Mouse (Mus musculus) duodenum, adult 2 months (tissue): ENCODE measurements around the gene Ear1. TPM values are rescaled to one million over a fixed set of nuclear protein-coding genes. Genes with fewer than 3 reads are reported as not detected.

Experiments used
- polyA plus RNA-seq: library from polyadenylated mRNA; depleted of rRNA; stranded (reverse); fragments of >200 nt; gene quantifications from 2 replicates; pipeline ENCODE4 v1.2.3, GENCODE M21; 2012; ENCODE audit warnings: low replicate concordance; rRNA removed

The Ear1 gene
- not detected in 2 replicates for polyA plus RNA-seq

DNA sequence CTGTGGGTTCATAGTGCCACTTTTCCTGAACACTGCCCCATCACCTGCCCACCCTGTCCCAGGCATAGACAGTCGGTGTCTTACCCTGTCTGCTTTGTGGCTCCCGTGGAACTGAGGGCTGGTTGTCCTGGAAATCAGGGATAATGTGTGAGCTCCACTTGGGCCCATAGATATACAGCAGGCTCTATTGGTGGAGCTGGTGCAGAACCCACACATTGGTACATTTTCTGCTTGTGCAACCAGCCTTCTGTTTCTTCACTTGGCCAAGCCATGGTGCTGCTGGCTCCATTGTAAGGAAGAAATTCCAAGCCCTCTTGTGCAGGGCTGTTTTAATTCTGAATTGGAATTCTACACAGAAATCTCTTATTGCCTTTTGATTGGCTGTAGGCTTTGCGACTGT, at the start of gene Ear1:
Gene Ear1, minus strand, starts transcription at position 101 of the 400 bp plus-strand sequence.

DNA sequence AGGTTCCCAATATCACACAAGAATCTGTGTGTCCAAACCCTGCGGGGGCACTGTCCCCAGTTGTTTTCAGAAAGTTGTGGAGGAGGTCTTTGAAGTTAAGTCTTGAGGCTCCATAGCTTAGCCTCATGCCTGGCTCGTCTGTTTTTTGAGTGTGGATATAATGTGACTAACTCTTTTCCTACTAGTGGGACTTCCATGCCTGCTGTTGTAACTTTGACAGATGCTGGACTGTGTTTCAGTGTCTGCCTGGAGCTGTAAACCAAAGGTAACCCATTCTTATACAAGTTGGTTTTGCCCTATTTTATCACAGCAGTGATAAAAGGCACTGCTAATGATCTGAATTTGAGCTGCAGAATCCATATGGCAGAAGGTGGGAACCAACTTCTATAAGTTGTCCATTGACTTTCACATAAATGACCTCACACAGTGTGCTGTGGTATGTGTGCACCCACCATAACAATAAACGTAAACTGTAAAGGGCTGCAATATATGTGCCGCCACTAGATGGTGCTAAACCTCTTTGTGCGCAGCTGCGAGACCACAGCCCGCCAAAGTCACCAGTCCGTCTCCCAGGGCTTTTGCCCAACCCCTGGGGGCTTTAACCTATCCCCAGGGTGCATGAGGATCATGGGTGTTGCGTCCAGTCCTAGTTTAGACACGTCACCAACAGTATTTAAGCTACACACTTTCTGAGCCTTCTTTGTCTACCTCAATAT, 49.5 kb upstream of the Ear1 start, which contains the start of gene Gm8113:
Gene Gm8113, plus strand, starts transcription at position 703 of the 716 bp plus-strand sequence.

DNA sequence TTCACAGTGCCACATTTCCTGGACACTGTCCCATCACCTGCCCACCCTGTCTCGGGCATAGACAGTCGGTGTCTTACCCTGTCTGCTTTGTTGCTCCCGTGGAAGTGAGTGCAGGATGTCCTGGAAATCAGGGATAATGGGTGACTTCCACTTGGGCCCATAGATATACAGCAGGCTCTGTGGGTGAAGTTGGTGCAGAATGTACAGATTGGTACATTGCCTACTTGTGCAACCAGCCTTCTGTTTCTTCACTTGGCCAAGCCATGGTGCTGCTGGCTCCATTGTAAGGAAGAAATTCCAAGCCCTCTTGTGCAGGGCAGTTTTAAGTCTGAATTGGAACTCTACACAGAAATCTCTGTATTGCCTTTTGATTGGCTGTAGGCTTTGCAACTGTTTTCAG, 48.1 kb upstream of the Ear1 start, which contains the start of gene Ear10:
Gene Ear10, minus strand, starts transcription at position 101 of the 400 bp plus-strand sequence.

DNA sequence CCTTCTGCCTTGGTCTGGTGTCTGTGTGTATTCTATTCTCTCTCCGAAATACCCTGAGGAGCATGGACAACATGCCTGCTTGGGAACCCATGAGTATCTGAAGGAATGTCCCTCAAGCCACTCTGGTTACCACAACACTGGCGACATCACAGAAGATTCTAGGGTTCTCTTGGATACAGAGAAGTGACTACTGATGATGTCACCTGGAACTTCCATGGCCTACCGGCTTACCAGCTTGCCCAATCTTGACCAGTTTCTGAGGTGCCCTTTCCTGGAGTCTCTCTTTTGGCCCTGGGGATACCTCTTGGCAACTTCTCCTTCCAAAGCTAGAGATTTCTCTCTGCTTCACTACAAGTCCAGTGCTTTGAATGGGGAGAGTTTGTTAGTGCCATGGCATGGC, 90.7 kb downstream of the Ear1 start, which contains the start of gene Gm8180:
Gene Gm8180, minus strand, starts transcription at position 101 of the 400 bp plus-strand sequence.

Other genes starting within 250 kb of the Ear1 start
- gene Gm8165, start 198.3 kb downstream of the Ear1 start, polyA plus RNA-seq = not detected in 2 replicates
- gene Gm7324, start 177.7 kb downstream of the Ear1 start, polyA plus RNA-seq = not detected in 2 replicates
- gene Gm16506, start 148.0 kb downstream of the Ear1 start, polyA plus RNA-seq = not detected in 2 replicates
- gene Gm6526, start 127.7 kb downstream of the Ear1 start, polyA plus RNA-seq = not detected in 2 replicates
- not detected in 2 replicates for gene Gm8180, start 90.8 kb downstream of the Ear1 start, polyA plus RNA-seq
- gene Ear10, start 48.0 kb upstream of the Ear1 start, polyA plus RNA-seq = not detected in 2 replicates
- 0.07 and 0.09 TPM in 2 replicates for gene Gm8113, start 49.9 kb upstream of the Ear1 start, polyA plus RNA-seq
- not detected in 2 replicates for gene Ang5, start 81.6 kb upstream of the Ear1 start, polyA plus RNA-seq
- gene Ang6, start 126.8 kb upstream of the Ear1 start, polyA plus RNA-seq = not detected in 2 replicates
- gene Ear2, start 227.1 kb upstream of the Ear1 start, polyA plus RNA-seq = 0.17 and 2.5 TPM in 2 replicates
- gene Gm3327, start 248.3 kb upstream of the Ear1 start, polyA plus RNA-seq = not detected in 2 replicates